Mouse (Mus musculus) E14TG2a.4 (cell line): ENCODE measurements around the gene Trp73.

Experiments used
- CTCF ChIP-seq: conservative IDR thresholded peaks from 2 replicates; pipeline ENCODE4 v1.5.1; 2014; ENCODE audit warnings: low read length
- POU5F1 ChIP-seq: IDR thresholded peaks from 2 replicates; pipeline ENCODE4 v1.6.1; 2014; ENCODE audit warnings: low read length, borderline replicate concordance

- TF ChIP-seq POU5F1 (no peak), CTCF (no peak)
Measured at GRCm38 (mm10) chr4:154181001-154181400, 41.0 kb upstream of the Trp73 start.
